Mouse (Mus musculus) stomach, embryonic 14.5 days (tissue): ENCODE results near the gene Spsb4. TPM values are rescaled to one million over a fixed set of nuclear protein-coding genes. Genes with fewer than 3 reads are reported as not detected.

ENCODE experiments used
- ATAC-seq: fragments of 200-750 bp; cut with Nextera tagmentation; 2 replicates; pipeline ENCODE4 v1.8.0; 2017; ENCODE audit warnings: low read depth, moderate TSS enrichment; ENCODE audit not compliant: insufficient number of reproducible peaks, insufficient read depth, low FRiP score
- H3K27ac ChIP-seq: fragments of 300-500 bp; sonication (generic); 2 replicates; pipeline ENCODE4 v1.5.1; 2014; ENCODE audit warnings: mild to moderate bottlenecking, low read length, moderate library complexity, mixed read lengths
- H3K27me3 ChIP-seq: fragments of 300-500 bp; sonication (generic); 2 replicates; pipeline ENCODE4 v1.6.1; 2014; ENCODE audit warnings: low read length, control low read depth, mixed read lengths; ENCODE audit not compliant: control insufficient read depth, insufficient read depth
- H3K36me3 ChIP-seq: fragments of 300-500 bp; sonication (generic); 2 replicates; pipeline ENCODE4 v1.6.1; 2014; ENCODE audit warnings: mild to moderate bottlenecking, control low read depth, low read length, moderate library complexity, mixed read lengths; ENCODE audit not compliant: control insufficient read depth, insufficient read depth
- H3K4me1 ChIP-seq: fragments of 300-500 bp; sonication (generic); 2 replicates; pipeline ENCODE4 v1.6.1; 2014; ENCODE audit warnings: low read length, control low read depth, mixed read lengths; ENCODE audit not compliant: control insufficient read depth, insufficient read depth
- H3K4me2 ChIP-seq: fragments of 300-500 bp; sonication (generic); replicated peaks from 2 replicates; pipeline ENCODE4 v1.6.1; 2014; ENCODE audit warnings: low read depth, low read length, control low read depth
- H3K4me3 ChIP-seq: fragments of 300-500 bp; sonication (generic); 2 replicates; pipeline ENCODE4 v1.5.1; 2014; ENCODE audit warnings: low read depth, low read length, control low read depth
- H3K9ac ChIP-seq: fragments of 300-500 bp; sonication (generic); replicated peaks from 2 replicates; pipeline ENCODE4 v1.6.1; 2014; ENCODE audit warnings: low read depth, mild to moderate bottlenecking, control low read depth, low read length, moderate library complexity, mixed read lengths
- H3K9me3 ChIP-seq: fragments of 300-500 bp; sonication (generic); 2 replicates; pipeline ENCODE4 v1.6.1; 2016; ENCODE audit warnings: low read depth, low read length, control low read depth; ENCODE audit not compliant: control insufficient read depth
- WGBS: fragments of 180-500 bp; shearing (Covaris S2); extraction: QIAGEN DNeasy Blood & Tissue Kit; methylation state at CpG from one replicate; pipeline ENCODE4 v1.1.7; 2014; 5-methylcytosine and 5-hydroxymethylcytosine counted together
- polyA plus RNA-seq: library from polyadenylated mRNA; unstranded; fragments of >200 nt; fragmentation: Nextera tagmentation; extraction: Ambion mirVana; gene quantifications from 2 replicates; pipeline ENCODE4 v1.2.1, GENCODE M21; 2014

Gene Spsb4
- polyA plus RNA-seq, 1 experiment from 2014 or later, result 19.9 TPM

DNA sequence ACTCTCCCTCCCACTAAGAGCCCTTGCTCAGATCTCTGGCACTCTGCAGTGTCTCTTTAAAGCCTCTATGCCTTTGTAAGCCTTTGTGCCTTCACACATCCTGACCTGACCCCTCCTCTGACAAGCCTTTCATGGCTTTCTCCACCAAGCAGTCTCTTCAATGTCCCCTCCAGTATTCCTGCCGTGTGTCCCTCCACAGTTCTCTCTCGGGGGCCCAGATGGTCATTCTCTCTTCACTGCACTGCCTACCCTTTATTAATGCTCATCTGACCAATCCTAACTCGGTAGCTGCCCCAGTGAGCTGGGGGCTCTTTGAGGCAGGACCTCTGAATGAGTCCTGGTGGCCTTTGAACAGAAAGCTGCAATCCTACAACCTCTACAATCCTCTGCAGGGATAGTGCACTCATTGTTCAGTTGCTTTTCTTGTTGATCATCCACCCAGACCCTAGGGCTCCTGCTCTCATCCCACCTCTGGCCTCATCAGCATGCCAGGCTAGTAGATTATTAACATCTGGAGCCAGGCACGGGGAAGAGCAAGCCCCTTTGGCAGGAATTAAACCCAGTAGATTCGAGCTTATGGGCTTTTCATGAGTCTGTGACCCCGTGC is 60.5 kb downstream of the Spsb4 start:
- Histone ChIP-seq H3K4me3 (no peak overlapping the region), H3K4me1 (peaks cover 12% of the 10 kb centered on the region), H3K27ac (no peak overlapping the region), H3K9me3 (no peaks in the 10 kb centered on the region), H3K27me3 (no peaks in the 10 kb centered on the region), H3K9ac (no peak overlapping the region), H3K36me3 (no peaks in the 10 kb centered on the region), H3K4me2 (no peak overlapping the region)
- WGBS, result 25% methylated on average over 6 of the region's 6 CpGs
- no peak for ATAC-seq

DNA sequence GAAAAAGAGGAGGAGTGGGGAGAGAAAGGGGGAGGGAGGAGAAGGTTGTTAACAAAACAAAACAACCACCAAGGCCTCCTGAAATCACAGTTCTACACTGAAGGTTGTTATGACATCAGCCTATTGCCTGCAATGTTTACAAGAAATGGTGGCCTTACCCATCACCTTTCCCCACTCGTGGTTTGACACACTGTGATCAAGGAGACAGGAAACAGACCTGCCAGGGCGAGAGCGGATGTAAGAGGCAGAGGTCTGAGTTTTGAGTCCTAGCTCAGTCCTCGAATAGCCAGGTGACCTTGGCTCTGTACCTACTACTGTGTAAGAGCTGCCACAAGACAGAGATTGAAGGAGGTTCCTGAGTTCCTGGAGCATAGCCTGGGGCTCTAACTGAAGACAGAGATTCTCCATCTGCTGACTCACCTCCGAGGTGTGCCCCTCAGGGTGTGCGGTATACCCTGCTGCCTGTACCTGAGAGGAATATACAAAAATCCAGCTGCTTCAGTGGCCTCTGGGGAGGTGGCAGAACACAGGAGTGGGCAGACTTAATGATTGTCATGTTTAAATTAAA is 61.3 kb downstream of the Spsb4 start:
- Histone ChIP-seq H3K9me3 (no peaks in the 10 kb centered on the region), H3K27me3 (no peaks in the 10 kb centered on the region), H3K4me2 (no peak overlapping the region), H3K4me1 (peaks cover 11% of the 10 kb centered on the region; the same call in 1 of the 2 replicates), H3K27ac (no peak overlapping the region), H3K36me3 (no peaks in the 10 kb centered on the region), H3K9ac (no peak overlapping the region), H3K4me3 (no peak overlapping the region)
- ATAC-seq, result no peak
- 45% methylated on average over 6 of the region's 6 CpGs for WGBS

DNA sequence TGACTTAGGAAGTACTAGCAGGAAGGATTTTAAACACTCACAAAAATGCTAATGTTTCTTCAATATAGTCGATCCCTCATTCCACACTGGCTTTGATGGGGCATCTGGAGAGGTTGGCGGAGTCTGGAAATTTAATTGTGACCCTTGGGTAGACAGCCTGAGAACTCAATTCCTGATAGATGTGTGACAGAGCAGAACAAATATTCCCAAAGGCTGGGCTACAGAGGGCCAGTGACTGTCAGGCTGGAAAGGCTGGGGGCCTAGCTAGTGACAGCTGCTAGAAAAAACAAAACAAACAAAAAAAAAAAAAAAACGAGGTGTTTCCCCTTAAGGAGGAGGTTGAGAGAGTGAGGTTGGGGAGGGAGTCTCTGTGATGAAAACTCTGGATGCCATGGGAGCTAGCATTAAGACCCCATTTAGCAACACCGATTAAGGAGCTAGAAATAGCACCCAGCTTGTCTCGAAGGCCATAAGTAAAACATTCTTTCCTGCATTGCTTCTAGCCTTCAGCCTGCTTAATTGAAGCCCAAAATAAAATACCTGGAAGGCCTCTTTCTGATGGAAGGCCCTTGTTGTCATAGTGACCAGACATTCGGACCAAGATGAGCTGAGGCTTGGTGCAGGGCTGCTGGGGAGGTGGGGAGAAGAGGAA is 61.9 kb downstream of the Spsb4 start:
- H3K27me3 ChIP-seq, result no peaks in the 10 kb centered on the region
- H3K9ac ChIP-seq, result no peak overlapping the region
- peaks cover 9% of the 10 kb centered on the region; the same call in 1 of the 2 replicates for H3K4me1 ChIP-seq
- no peaks in the 10 kb centered on the region for H3K36me3 ChIP-seq
- no peak overlapping the region for H3K27ac ChIP-seq
- no peak for ATAC-seq
- WGBS, result 42% methylated on average over 6 of the region's 6 CpGs
- no peak overlapping the region for H3K4me3 ChIP-seq
- no peaks in the 10 kb centered on the region for H3K9me3 ChIP-seq
- no peak overlapping the region for H3K4me2 ChIP-seq

DNA sequence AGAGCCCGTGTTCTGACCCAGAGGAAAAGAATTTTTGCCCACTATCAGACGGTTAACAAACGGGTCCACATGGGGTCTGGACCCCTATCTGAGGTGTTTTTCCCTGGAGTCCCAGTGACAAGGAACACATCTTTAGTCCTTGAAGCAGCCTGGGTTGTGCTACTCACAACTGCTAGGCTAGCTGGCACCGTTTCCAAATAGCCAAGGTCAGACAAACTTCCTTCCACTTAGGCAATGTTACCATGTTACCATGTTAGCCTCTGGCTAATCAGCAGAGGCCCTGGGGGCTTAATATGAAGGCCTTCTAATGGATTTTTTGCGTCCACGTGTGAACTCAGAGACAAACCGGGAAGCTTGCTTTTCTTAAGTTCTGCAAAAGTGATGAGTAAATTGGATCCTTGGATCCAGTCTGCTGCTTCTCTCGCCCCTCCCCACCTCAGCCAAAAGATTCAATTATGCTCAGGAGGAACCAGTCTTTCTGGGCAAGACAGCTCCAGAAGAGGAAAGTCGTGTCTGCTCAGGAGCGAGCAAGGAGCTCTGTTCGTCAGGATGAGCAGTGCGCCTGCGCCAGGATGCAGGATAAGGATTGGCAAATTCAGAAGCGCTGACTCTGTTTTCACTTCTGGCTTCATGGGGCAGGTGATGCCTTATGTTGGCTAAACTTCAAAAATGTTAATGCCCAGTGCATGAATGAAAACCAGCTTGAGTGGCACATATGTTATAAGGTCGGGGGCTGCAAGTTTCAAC is 64.4 kb downstream of the Spsb4 start:
- Histone ChIP-seq H3K4me1 (peaks cover 9% of the 10 kb centered on the region; the same call in 1 of the 2 replicates), H3K4me3 (no peak overlapping the region), H3K4me2 (no peak overlapping the region), H3K9ac (no peak overlapping the region), H3K36me3 (no peaks in the 10 kb centered on the region), H3K27ac (no peak overlapping the region), H3K9me3 (no peaks in the 10 kb centered on the region), H3K27me3 (no peaks in the 10 kb centered on the region)
- 83% methylated on average over 15 of the region's 15 CpGs for WGBS
- ATAC-seq, result no peak

DNA sequence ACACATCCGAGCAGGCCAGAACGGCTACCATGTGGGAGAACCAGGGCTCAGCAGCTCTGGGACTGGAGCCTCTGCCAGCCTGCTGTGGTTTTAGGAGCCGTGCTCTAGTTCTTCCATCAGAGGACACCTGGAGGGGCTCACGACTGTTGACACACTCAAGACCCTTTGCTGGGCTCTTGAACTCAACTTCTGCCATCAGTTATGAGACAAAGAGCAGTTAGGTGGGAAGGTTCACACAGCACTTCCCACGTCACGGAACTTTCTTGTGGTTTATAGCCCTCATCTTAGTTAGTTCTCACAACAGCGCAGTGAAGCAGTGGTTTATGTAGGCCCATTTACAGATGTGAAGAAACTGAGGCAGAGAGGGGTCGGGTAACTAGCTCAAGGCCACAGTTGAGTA is 65.2 kb downstream of the Spsb4 start:
- no peaks in the 10 kb centered on the region for H3K9me3 ChIP-seq
- WGBS, result 87% methylated on average over 8 of the region's 8 CpGs

DNA sequence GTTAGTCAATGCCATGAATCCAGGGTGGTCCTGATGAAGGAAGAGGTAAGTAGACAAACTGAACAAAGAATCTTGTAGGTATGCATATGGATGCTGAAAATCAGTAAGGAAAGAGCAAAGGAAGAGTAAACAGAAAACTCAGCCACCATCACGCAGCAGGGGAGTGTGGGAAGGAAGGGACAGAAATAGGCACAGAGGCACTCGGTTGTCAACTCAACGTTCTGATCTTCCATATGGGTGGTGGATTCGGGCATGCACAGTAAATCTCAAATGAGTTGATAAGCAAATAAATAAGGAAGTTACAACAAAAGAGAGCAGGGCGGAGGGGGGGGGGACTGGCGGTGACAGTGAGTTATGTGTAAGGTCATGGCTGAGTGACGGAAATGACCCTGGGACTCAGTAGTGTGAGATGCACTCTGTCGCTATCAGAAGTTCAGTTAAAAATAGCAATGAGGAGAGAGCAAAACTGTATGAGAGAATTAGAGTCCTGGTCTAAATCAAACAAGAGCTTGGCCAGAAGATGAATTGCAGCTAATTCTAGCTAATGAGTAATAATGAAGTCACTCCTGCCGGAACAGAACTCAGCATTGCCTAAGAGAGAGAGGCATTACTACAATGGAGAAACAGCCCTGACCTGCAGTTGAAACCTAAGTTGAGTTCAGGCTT is 66.2 kb downstream of the Spsb4 start:
- Histone ChIP-seq H3K9ac (no peak overlapping the region), H3K4me2 (no peak overlapping the region), H3K4me1 (peaks cover 7% of the 10 kb centered on the region; the same call in 1 of the 2 replicates), H3K9me3 (no peaks in the 10 kb centered on the region), H3K27ac (no peak overlapping the region), H3K36me3 (no peaks in the 10 kb centered on the region), H3K4me3 (no peak overlapping the region), H3K27me3 (no peaks in the 10 kb centered on the region)
- ATAC-seq, result no peak; the same call in 1 of the 2 replicates
- 39% methylated on average over 9 of the region's 9 CpGs for WGBS

More for the DNA sequence above, 65.2 kb downstream of the Spsb4 start:
- H3K36me3 ChIP-seq, result no peaks in the 10 kb centered on the region
- H3K27me3 ChIP-seq, result no peaks in the 10 kb centered on the region
- H3K9ac ChIP-seq, result no peak overlapping the region
- no peak for ATAC-seq
- H3K4me1 ChIP-seq, result peaks cover 9% of the 10 kb centered on the region; the same call in 1 of the 2 replicates
- H3K27ac ChIP-seq, result no peak overlapping the region
- no peak overlapping the region for H3K4me3 ChIP-seq
- H3K4me2 ChIP-seq, result no peak overlapping the region

DNA sequence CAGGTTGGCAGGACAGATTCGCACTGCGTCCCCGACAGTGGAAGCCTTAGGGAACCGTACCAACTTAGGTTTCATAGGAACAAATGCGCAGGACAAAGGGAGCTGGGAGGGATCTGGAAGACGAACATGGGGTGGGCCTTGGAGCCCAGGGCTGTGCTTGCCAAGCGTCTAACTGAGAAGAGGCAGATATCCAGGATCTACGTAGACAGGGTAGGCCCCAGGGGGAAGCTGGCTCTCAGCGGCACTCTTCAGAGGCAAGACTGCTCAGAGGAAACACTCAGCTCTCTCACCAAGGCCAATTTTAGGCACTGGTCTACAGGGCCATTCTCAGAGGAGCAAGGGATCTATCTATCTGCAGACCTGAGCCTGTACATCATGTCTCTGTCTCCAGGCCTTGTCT is 69.1 kb downstream of the Spsb4 start:
- Histone ChIP-seq H3K9me3 (no peaks in the 10 kb centered on the region), H3K4me2 (no peak overlapping the region), H3K4me1 (peaks cover 7% of the 10 kb centered on the region; the same call in 1 of the 2 replicates), H3K36me3 (no peaks in the 10 kb centered on the region), H3K27me3 (no peaks in the 10 kb centered on the region), H3K9ac (no peak overlapping the region), H3K27ac (no peak overlapping the region), H3K4me3 (no peak overlapping the region)
- 79% methylated on average over 9 of the region's 9 CpGs for WGBS
- no peak for ATAC-seq

DNA sequence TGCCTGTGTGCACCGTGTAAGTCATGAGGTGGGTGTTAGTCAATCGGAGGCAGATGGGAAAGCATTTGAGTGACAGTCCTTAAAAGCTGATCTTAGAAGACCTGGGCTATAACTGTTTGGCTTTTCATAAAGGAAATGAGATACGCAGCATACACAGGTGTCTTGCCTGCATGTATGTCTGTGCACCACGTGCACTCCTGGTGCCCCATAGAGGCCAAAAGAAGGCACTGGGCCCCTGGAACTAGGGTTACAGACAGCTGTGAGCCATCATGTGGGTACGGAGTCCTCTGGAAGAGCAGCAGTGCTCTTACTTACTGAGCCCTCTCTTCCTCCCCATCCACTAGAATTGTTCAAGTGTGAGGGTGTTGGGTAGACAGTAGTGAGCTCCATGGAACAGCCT is 70.1 kb downstream of the Spsb4 start:
- no peak overlapping the region for H3K4me2 ChIP-seq
- no peak overlapping the region for H3K27ac ChIP-seq

More for the DNA sequence above, 70.1 kb downstream of the Spsb4 start:
- H3K9ac ChIP-seq, result no peak overlapping the region
- 57% methylated on average over 5 of the region's 5 CpGs for WGBS
- no peaks in the 10 kb centered on the region for H3K9me3 ChIP-seq
- peaks cover 7% of the 10 kb centered on the region; the same call in 1 of the 2 replicates for H3K4me1 ChIP-seq
- H3K4me3 ChIP-seq, result no peak overlapping the region
- ATAC-seq, result no peak
- H3K36me3 ChIP-seq, result no peaks in the 10 kb centered on the region; the same call in 1 of the 2 replicates
- no peaks in the 10 kb centered on the region for H3K27me3 ChIP-seq
